Mouse (Mus musculus): Measurements from ENCODE around the gene Elk3. TPM values are rescaled to one million over a fixed set of nuclear protein-coding genes. Genes with fewer than 3 reads are reported as not detected.

The Elk3 gene
- polyA plus RNA-seq, 1 experiment from 2014 or later, result 45.6 TPM

Other genes starting within 250 kb of the Elk3 start
- gene Cfap54, start 229.5 kb downstream of the Elk3 start, polyA plus RNA-seq (2015; fragmentation: Nextera tagmentation; extraction: Ambion mirVana), result 0.40 and 0.78 TPM in 2 replicates
- gene Cdk17, start 150.3 kb downstream of the Elk3 start, polyA plus RNA-seq (2015; fragmentation: Nextera tagmentation; extraction: Ambion mirVana), result 12.8 and 14.6 TPM in 2 replicates
- 177 and 178 TPM in 2 replicates for gene Lta4h, start 142.3 kb upstream of the Elk3 start, polyA plus RNA-seq (2015; fragmentation: Nextera tagmentation; extraction: Ambion mirVana)
- gene Hal, start 177.6 kb upstream of the Elk3 start, polyA plus RNA-seq (2015; fragmentation: Nextera tagmentation; extraction: Ambion mirVana), result 0.25 TPM in 1 of 2 replicates, not detected in the other
- 1.6 and 1.8 TPM in 2 replicates for gene Amdhd1, start 228.9 kb upstream of the Elk3 start, polyA plus RNA-seq (2015; fragmentation: Nextera tagmentation; extraction: Ambion mirVana)
- gene Ccdc38, start 229.5 kb upstream of the Elk3 start, polyA plus RNA-seq (2015; fragmentation: Nextera tagmentation; extraction: Ambion mirVana), result 0.32 and 0.35 TPM in 2 replicates

All from kidney, embryonic 16.5 days (tissue).